Mouse (Mus musculus): ENCODE data around the gene Ugt1a8. TPM values are rescaled to one million over a fixed set of nuclear protein-coding genes. Genes with fewer than 3 reads are reported as not detected.
A peak's percentile ranks its signal among the peaks of the same experiment; 100 is the strongest.
"Not testable (repeated sequence)": the region's sequence is repeated elsewhere in the genome, so short reads cannot be mapped to it uniquely, and the experiment has no call there.

The Ugt1a8 gene
- total RNA-seq, 2 experiments from 2014 or later, result not detected

- DNase-seq, result no peak
Observed at GRCm38 (mm10) chr1:88222216-88222615, 134.6 kb downstream of the Ugt1a8 start.

GRCm38 (mm10) chr1:88223011-88223515 lies 135.4 kb downstream of the Ugt1a8 start:
- not testable (repeated sequence) for DNase-seq

- DNase-seq, result no peak
Observed at GRCm38 (mm10) chr1:88223591-88223990, 136.0 kb downstream of the Ugt1a8 start.

- peak; percentile 27 for DNase-seq
Observed at GRCm38 (mm10) chr1:88224029-88224776, 136.6 kb downstream of the Ugt1a8 start.

GRCm38 (mm10) chr1:88225301-88225700 lies 137.7 kb downstream of the Ugt1a8 start:
- DNase-seq, result not testable (repeated sequence)

- DNase-seq, result no peak
Observed at GRCm38 (mm10) chr1:88225741-88226140, 138.1 kb downstream of the Ugt1a8 start.

GRCm38 (mm10) chr1:88226670-88227379 lies 139.2 kb downstream of the Ugt1a8 start, which contains the start of gene Mroh2a:
Mroh2a (plus strand) TSS chr1:88226986.
- DNase-seq, result peak; percentile 5

GRCm38 (mm10) chr1:88227482-88227881 lies 139.9 kb downstream of the Ugt1a8 start:
- DNase-seq, result peak; percentile 4

GRCm38 (mm10) chr1:88228121-88228520 lies 140.5 kb downstream of the Ugt1a8 start:
- peak; percentile 14 for DNase-seq

GRCm38 (mm10) chr1:88229566-88229965 lies 142.0 kb downstream of the Ugt1a8 start:
- DNase-seq, result peak; percentile 7

GRCm38 (mm10) chr1:88229986-88230385 lies 142.4 kb downstream of the Ugt1a8 start:
- peak; percentile 12 for DNase-seq

- peak; percentile 14 for DNase-seq
Observed at GRCm38 (mm10) chr1:88230421-88230820, 142.8 kb downstream of the Ugt1a8 start.

GRCm38 (mm10) chr1:88230981-88231802 lies 143.6 kb downstream of the Ugt1a8 start:
- DNase-seq, result peak; percentile 9

- DNase-seq, result peak; percentile 9
Observed at GRCm38 (mm10) chr1:88231803-88232499, 144.3 kb downstream of the Ugt1a8 start.

- DNase-seq, result no peak
Observed at GRCm38 (mm10) chr1:88232664-88233380, 145.2 kb downstream of the Ugt1a8 start.

- DNase-seq, result no peak
Observed at GRCm38 (mm10) chr1:88233421-88234247, 146.0 kb downstream of the Ugt1a8 start.

GRCm38 (mm10) chr1:88234248-88234610 lies 146.6 kb downstream of the Ugt1a8 start:
- no peak for DNase-seq

GRCm38 (mm10) chr1:88234646-88235045 lies 147.0 kb downstream of the Ugt1a8 start:
- DNase-seq, result no peak

GRCm38 (mm10) chr1:88235046-88235893 lies 147.7 kb downstream of the Ugt1a8 start:
- DNase-seq, result no peak
